Mouse (Mus musculus): ENCODE results near the gene Nrg3. TPM values are rescaled to one million over a fixed set of nuclear protein-coding genes. Genes with fewer than 3 reads are reported as not detected.
"Not testable (repeated sequence)": the region's sequence is repeated elsewhere in the genome, so short reads cannot be mapped to it uniquely, and the experiment has no call there.

The Nrg3 gene
- total RNA-seq, 2 experiments from 2014 or later = not detected

- intact Hi-C loops (cut with DNase I) = no loop called here
- TF ChIP-seq CTCF (IDR thresholded peaks at IDR 0.05) = no peak
- no peak overlapping the region for H3K4me3 ChIP-seq
- H3K27ac ChIP-seq = no peak overlapping the region
- DNase-seq = no peak
Observed at GRCm38 (mm10) chr14:38433793-38434589, 1038.9 kb downstream of the Nrg3 start.

GRCm38 (mm10) chr14:38374660-38375059 lies 1098.2 kb downstream of the Nrg3 start:
- intact Hi-C loops (cut with DNase I) = no loop called here
- Histone ChIP-seq H3K4me3 (no peak overlapping the region), H3K27ac (no peak overlapping the region)
- no peak for TF ChIP-seq CTCF (IDR thresholded peaks at IDR 0.05)
- DNase-seq = no peak

- no peak for TF ChIP-seq CTCF (IDR thresholded peaks at IDR 0.05)
- DNase-seq = no peak
- H3K27ac ChIP-seq = no peak overlapping the region
- no peak overlapping the region for H3K4me3 ChIP-seq
- intact Hi-C loops (cut with DNase I) = no loop called here
Observed at GRCm38 (mm10) chr14:38340967-38341366, 1131.9 kb downstream of the Nrg3 start.

DNA sequence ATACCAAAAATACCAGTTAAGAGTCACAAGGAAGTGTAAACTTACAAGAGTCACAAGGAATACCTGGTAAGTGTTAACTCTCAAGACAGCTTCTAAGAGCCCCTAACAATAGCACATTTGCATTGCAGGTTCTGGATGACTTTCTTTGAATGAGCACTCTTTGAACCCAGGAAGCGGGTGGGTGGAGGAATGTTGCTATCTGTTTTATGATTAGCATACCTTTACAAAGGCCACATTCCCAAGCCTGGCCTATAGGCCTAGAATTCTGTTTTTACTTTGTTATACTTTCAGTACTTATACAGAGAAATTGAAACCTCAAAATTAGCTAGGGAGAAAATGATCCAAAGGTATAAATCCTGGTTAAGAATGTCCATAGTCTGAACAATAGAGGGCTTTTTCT lies 1150.0 kb downstream of the Nrg3 start:
- intact Hi-C loops (cut with DNase I); H3K27ac ChIP-seq; H3K4me3 ChIP-seq; DNase-seq: not testable (repeated sequence)

GRCm38 (mm10) chr14:38320619-38321340 lies 1152.1 kb downstream of the Nrg3 start:
- no peak for DNase-seq
- intact Hi-C loops (cut with DNase I) = no loop called here

More at GRCm38 (mm10) chr14:38320619-38321340, 1152.1 kb downstream of the Nrg3 start:
- Histone ChIP-seq H3K4me3 (no peak overlapping the region), H3K27ac (no peak overlapping the region)
- no peak for TF ChIP-seq CTCF (IDR thresholded peaks at IDR 0.05)

Small RNAs within 50 kb of the gene (microRNA-seq; reads per million reads assigned to microRNA genes)
- gene Gm27332 = not detected
